Mouse (Mus musculus) olfactory bulb, adult 2 months (tissue): ENCODE data around the gene Cdc14b.

Experiments
- CTCF ChIP-seq: fragments of 200-500 bp; IDR thresholded peaks from 2 replicates; pipeline ENCODE4 v1.5.1; 2012; ENCODE audit warnings: low read depth, mild to moderate bottlenecking, low read length, moderate library complexity; ENCODE audit not compliant: insufficient read depth
- POLR2A ChIP-seq: fragments of 200-500 bp; IDR thresholded peaks from 2 replicates; pipeline ENCODE4 v1.6.1; 2012; ENCODE audit warnings: mild to moderate bottlenecking, low read depth, low read length, moderate library complexity; ENCODE audit not compliant: insufficient read depth

GRCm38 (mm10) chr13:64226725-64227124 lies 48.4 kb downstream of the Cdc14b start:
- TF ChIP-seq CTCF (no peak), POLR2A (no peak)
